Mouse (Mus musculus): ENCODE measurements around the gene Fbxo34.
"Not testable (repeated sequence)": the region's sequence is repeated elsewhere in the genome, so short reads cannot be mapped to it uniquely, and the experiment has no call there.

Fbxo34 gene

GRCm38 (mm10) chr14:47520751-47521449 is 70.7 kb downstream of the Fbxo34 start:
- no peak for DNase-seq

- DNase-seq = no peak
Observed at GRCm38 (mm10) chr14:47521609-47522008, 71.4 kb downstream of the Fbxo34 start.

GRCm38 (mm10) chr14:47522301-47522700 is 72.1 kb downstream of the Fbxo34 start:
- DNase-seq = no peak

DNA sequence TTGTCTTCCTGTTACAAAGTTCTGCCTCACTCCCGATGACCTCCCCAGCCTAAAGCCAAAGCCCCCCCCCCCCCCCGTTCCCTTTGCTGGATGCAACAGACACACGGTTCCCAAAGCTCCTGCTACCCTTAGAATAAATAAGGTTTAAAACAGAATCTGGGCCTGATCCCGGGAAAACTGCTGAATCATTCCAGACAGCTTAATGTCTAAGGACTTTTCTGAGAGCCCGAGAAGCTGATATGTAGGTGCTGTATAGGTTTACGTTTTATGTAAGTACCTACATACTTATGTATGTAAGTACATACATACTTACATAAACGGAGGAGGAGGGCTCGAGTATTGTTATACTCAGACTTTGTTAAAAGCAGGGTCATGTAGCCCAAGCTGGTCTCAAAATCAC is 75.2 kb downstream of the Fbxo34 start:
- no peak for DNase-seq

DNA sequence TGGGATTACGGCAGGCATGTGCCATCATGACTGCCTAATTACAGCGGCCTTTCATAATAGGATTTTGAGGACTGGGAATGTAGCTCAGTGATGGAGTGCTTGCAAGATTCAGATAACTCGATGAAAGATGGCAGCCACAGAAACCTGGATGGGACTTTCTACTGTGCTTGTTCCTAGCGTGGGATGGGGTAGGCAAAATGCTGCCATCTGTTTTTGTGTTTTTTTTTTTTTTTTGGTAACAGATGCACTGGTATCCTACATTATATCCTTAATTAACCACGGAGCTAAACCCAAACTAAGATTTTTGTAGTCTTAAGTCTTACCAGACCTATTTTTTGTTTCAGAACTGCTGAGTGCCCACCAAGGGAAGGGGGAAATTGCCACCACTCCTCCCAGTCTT is 75.6 kb downstream of the Fbxo34 start:
- DNase-seq = no peak

DNA sequence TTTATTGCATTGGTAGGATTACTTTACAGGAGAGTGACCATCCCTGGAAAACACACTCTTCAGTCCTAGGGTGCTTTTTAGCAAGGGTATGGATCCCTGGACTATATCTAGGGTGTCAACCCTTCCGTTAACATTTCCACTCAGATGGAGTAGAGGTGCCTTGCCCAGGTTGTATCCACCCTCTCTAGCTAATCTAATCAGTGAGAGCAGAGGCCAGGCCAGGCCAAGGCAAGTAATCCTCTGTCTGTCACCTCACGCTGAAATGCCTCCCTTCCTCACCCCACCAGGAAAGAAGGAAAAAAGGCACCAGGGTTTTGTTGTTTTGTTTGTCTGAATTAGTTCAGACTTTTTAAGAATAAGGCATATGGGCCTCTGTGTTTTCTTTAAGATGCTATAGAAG is 77.6 kb downstream of the Fbxo34 start:
- DNase-seq = no peak

GRCm38 (mm10) chr14:47528293-47528692 is 78.1 kb downstream of the Fbxo34 start:
- no peak for DNase-seq

DNA sequence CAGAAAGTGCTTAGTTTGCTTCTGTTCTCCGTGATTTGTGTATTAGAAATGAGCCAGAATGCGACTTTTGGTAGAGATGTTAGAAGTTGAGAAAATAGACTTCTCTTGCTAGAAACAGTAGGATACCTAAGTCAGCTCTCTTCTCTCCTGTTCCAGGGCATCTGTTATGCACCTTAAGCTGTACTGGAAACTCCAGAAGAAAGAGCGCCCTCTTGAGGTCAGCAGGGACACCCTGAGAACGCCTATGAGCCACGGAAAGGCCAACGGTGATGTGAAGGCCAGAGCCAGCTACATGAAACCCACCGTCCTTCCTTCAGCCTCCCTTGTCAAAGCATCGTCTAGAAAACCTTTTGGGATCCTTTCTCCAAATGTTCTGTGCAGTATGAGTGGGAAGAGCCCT is 78.8 kb downstream of the Fbxo34 start:
- peak; percentile 89 for DNase-seq

DNA sequence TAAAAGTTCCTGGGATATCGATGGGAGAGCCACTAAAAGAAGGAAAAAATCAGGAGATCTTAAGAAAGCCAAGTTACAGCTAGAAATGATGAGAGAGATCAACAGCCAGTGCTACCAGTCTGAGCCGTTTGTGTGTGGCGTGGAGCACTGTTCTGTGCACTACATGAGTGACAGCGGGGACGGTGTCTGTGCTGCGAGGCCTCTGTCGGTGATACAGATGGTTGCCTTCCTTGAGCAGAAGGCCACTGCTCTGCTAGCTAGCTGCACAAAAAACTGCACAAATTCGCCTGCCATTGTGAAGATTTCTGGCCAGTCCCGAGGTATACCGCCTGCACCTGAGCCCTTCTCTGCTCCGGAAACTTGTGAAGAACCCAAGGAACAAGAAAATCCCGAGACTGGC is 79.4 kb downstream of the Fbxo34 start:
- not testable (repeated sequence) for DNase-seq

DNA sequence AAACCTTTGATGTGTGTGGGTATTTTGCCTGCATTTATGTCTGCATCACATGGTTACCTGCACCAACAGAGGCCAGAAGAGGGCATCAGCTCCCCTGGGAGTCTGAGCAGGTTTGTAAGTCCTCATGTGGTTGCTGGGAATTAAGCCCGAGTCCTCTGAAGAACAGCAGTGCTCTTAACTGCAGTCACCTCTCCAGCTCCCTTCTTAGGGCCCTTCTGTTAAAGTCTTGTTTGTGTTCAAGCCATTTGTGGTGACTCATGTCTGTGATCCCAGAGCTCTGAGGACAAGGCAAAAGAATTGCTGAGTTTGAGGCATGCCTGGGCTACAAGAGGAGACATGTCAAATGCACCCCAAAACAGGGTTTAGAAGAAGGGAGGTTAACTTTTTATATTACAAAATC is 82.3 kb downstream of the Fbxo34 start:
- no peak for DNase-seq

DNA sequence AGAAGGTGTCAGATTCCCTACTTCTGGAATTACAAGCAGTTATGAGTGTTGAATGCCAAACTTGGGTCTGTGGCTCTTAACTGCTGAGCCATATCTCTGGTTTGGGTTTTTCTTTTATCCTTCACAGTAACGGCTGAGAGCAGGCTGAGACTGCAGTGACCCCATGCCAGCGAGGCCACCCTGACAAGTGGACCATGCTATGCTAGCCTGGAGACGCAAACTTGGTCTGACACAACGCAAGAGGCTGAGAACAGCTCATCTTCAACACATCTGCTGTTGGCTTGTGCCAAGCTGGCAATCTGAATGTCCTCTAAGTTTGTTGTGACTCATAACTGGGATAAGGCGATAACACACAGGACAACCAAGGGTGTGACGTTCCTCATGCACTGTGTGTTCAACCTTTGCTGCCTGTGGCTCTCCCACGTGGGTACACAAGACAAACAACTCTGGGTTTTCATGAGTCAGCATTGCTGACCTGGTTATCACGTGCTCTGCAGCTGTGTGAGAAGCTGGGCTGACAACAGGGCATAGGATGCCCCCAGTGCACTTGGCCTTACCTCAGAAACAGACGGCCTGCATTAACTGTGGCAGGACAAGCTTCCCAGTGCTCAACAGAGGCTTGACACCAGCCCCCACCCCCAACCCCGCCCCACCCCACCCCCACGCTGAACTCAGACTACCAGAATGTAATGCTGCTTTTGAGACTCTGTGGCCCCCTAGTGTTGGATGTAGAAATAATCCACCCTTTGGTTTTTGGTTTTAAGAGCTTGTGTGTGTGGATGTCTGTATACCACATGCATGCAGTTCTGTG is 83.3 kb downstream of the Fbxo34 start:
- DNase-seq = peak; percentile 77

- no peak for DNase-seq
Observed at GRCm38 (mm10) chr14:47534176-47534525, 83.9 kb downstream of the Fbxo34 start.

- no peak for DNase-seq
Observed at GRCm38 (mm10) chr14:47535096-47535495, 84.9 kb downstream of the Fbxo34 start.

DNA sequence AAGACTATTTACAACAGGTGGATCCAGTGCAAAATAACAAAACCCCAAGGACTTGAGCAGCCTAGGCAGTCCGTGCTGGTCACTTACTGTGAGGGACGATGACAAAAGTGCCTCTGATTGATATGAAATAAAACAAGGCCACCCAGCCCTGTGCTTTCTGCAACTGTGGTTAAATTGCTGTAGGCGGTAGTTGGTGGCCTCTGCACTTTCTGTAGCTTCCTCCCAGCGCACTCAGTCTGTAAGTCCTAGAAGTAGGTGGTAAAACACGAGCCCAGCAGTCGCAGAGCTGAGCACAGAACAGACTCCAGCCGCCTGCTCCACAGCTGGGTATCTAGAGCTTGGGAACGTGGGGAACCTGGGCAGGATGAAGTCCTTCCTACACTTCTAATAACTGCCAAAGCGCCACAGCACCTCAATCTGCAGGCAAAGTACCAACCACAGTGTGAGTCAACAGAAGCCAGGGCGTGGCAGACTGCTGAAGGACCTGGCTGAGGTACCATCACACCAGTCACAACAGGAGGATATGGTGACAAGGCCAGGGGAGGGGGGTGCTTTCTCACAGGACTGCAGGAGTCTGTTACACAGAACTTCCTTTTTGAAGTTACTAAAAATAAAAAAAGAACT is 91.2 kb downstream of the Fbxo34 start:
- peak; percentile 38 for DNase-seq

DNA sequence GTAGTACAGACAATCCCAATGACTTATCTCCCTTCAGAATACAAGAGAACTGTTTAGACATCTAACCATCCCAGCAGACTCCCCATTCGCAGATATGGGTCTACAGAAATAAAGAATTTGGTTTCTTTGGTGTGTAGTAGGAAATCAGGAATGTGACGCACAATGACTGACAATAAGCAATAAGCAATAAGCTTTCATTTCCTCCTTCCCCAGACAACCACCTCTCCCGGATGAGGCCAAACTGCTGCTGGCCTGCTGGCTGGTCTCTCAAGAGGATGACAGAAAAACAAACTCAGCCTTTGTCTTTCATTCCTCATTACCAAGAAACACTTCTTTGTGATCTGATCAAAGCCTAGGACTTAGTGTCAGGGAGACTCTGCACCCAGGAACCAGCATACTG is 92.1 kb downstream of the Fbxo34 start:
- DNase-seq = no peak

- no peak for DNase-seq
Observed at GRCm38 (mm10) chr14:47544286-47544685, 94.1 kb downstream of the Fbxo34 start.

DNA sequence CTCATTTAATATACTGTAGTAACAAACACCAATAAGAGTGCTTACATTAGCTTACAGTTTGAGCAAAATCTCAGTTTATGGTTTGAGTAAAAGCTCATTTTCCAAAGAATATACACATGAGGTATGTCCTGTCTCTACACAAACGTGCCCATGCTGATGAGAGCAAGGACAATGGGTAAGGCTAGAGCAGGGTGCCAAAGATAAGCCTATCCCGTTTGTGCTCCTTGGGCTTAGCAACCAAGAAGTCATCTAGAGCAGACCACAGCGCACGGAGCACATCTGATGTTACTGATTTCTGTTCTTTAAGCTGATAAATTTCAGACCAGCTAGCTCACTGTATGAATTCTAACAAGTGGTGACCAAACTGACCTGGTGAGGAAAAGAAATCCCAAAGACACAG is 94.7 kb downstream of the Fbxo34 start:
- no peak for DNase-seq

GRCm38 (mm10) chr14:47551668-47552067 is 101.4 kb downstream of the Fbxo34 start:
- DNase-seq = no peak

GRCm38 (mm10) chr14:47553380-47553779 is 103.2 kb downstream of the Fbxo34 start:
- DNase-seq = no peak

DNA sequence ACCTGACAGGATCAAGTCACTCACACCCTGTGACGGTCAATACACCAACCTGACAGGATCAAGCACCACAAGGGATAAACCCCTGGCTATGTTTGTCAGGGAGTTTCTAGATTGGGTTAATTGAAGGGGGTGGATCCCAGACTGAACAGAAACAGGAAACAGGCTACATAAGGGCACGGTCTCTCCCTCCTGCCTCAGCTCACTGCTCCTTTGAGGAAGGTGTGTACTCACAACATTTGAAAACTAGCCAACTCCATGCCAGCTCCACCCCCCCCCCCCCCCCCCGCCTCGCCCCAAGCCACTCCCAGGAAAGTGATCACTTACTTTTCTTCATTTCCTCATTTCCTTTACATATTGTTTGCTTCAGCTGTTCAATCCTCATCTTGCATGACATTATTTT is 104.0 kb downstream of the Fbxo34 start:
- no peak for DNase-seq

DNA sequence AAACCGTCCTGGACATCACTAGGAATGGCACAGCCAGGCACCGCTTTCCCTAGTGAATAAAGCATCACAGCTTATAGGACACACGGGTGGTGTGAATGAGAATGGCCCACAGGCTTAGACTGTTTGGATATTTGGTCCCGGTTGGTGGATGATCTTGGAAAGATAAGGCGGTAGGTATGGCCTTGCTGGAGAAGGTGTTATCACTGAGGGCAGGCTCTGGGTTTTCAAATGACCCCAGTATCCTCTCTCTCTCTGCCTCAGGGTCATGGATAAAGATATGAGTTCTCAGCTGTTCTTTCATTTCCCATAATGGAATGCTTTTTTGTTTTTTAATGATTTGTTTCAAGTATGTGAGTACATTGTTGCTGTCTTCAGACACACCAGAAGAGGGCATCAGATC is 105.0 kb downstream of the Fbxo34 start:
- no peak for DNase-seq

DNA sequence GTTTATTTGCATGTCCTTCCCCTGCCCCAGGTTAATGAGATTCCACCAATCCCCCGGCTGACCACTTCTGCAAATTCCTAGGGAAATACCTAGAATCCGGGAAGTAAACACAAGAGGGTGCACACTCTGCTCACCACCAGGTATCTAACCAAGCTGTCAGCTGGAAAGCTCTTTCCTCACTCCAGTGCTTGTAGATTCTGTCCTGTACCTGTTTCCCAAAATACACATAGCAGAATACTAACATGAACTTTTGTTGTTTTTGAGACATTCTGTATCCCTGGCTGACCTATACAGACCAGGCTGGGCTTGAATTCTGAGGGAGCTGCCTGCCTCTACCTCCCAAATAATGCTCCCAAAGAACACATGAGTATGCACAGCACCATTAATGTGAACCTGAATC is 110.5 kb downstream of the Fbxo34 start:
- no peak for DNase-seq

GRCm38 (mm10) chr14:47562530-47562929 is 112.3 kb downstream of the Fbxo34 start:
- DNase-seq = peak; percentile 25

DNA sequence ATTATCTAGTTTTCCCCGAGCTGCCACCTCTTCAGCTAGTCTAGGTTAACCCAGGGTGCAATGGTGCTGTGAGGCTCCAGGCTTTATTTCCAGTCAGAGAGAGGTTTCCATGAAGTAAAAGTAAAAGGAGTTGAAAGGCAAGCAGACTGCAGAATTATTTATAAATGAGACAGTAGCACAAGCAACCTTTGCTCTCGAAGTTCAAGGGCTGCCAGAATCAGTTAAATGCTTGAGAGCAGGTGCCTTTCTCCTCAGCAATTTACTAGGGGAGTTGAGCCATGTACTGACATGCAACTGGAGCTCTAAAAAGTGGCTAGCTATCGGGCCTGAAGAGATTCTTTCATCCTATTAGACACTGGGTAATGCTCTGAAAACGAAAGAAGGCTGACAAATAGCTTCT is 112.9 kb downstream of the Fbxo34 start:
- DNase-seq = no peak
